Mouse (Mus musculus) hindbrain, embryonic 16.5 days (tissue): Measurements from ENCODE around the gene Mia3. TPM values are rescaled to one million over a fixed set of nuclear protein-coding genes. Genes with fewer than 3 reads are reported as not detected.
A peak's percentile ranks its signal among the peaks of the same experiment; 100 is the strongest.
"Not testable (repeated sequence)": the region's sequence is repeated elsewhere in the genome, so short reads cannot be mapped to it uniquely, and the experiment has no call there.

Source experiments
- ATAC-seq: fragments of 200-750 bp; cut with Nextera tagmentation; 2 replicates; pipeline ENCODE4 v1.8.0; 2017; ENCODE audit warnings: moderate TSS enrichment, moderate library complexity
- H3K27ac ChIP-seq: fragments of 300-500 bp; sonication (generic); 2 replicates; pipeline ENCODE4 v1.5.1; 2014; ENCODE audit warnings: low read depth, mild to moderate bottlenecking, control low read depth, low read length, moderate library complexity
- H3K27me3 ChIP-seq: fragments of 300-500 bp; sonication (generic); replicated peaks from 2 replicates; pipeline ENCODE4 v1.6.1; 2014; ENCODE audit warnings: low read length; ENCODE audit not compliant: control insufficient read depth, insufficient read depth
- H3K36me3 ChIP-seq: fragments of 300-500 bp; sonication (generic); 2 replicates; pipeline ENCODE4 v1.6.1; 2014; ENCODE audit warnings: mild to moderate bottlenecking, low read length, moderate library complexity, mixed read lengths; ENCODE audit not compliant: control insufficient read depth, insufficient read depth
- H3K4me1 ChIP-seq: fragments of 300-500 bp; sonication (generic); 2 replicates; pipeline ENCODE4 v1.6.1; 2014; ENCODE audit warnings: low read depth, low read length; ENCODE audit not compliant: control insufficient read depth, insufficient read depth
- H3K4me2 ChIP-seq: fragments of 300-500 bp; sonication (generic); 2 replicates; pipeline ENCODE4 v1.6.1; 2014; ENCODE audit warnings: mild to moderate bottlenecking, low read length, control low read depth, moderate library complexity
- H3K4me3 ChIP-seq: fragments of 300-500 bp; sonication (generic); 2 replicates; pipeline ENCODE4 v1.5.1; 2014; ENCODE audit warnings: mild to moderate bottlenecking, low read length, control low read depth, moderate library complexity
- H3K9ac ChIP-seq: fragments of 300-500 bp; sonication (generic); 2 replicates; pipeline ENCODE4 v1.6.1; 2014; ENCODE audit warnings: low read depth, mild to moderate bottlenecking, control low read depth, low read length, moderate library complexity
- H3K9me3 ChIP-seq: fragments of 300-500 bp; sonication (generic); 2 replicates; pipeline ENCODE4 v1.6.1; 2014; ENCODE audit warnings: mild to moderate bottlenecking, low read length, moderate library complexity; ENCODE audit not compliant: control insufficient read depth
- whole genome bisulfite sequencing: fragments of 180-500 bp; shearing (Covaris S2); extraction: QIAGEN DNeasy Blood & Tissue Kit; methylation state at CpG from one replicate; pipeline ENCODE4 v1.1.7; 2014; 5-methylcytosine and 5-hydroxymethylcytosine counted together
- polyA plus RNA-seq: library from polyadenylated mRNA; unstranded; fragments of >200 nt; fragmentation: Nextera tagmentation; extraction: Ambion mirVana; gene quantifications from 2 replicates; pipeline ENCODE4 v1.2.1, GENCODE M21; 2015

The Mia3 gene
- polyA plus RNA-seq, 1 experiment from 2014 or later, result 102 TPM

GRCm38 (mm10) chr1:183349840-183350239, 19.5 kb downstream of the Mia3 start:
- Histone ChIP-seq H3K36me3 (peaks cover 15% of the 10 kb centered on the region), H3K4me2 (no peak overlapping the region), H3K9me3 (no peaks in the 10 kb centered on the region), H3K4me3 (no peak overlapping the region), H3K9ac (no peak overlapping the region), H3K4me1 (peaks cover 10% of the 10 kb centered on the region), H3K27ac (no peak overlapping the region), H3K27me3 (no peaks in the 10 kb centered on the region)
- ATAC-seq, result no peak
- 20% methylated on average over 6 of the region's 6 CpGs for WGBS

- no peaks in the 10 kb centered on the region for H3K27me3 ChIP-seq
- WGBS, result 8% methylated on average over 10 of the region's 10 CpGs
- peak overlapping the region; percentile 84 for H3K27ac ChIP-seq
- no peaks in the 10 kb centered on the region for H3K9me3 ChIP-seq
- H3K9ac ChIP-seq, result peak overlapping the region; percentile 95
- H3K36me3 ChIP-seq, result peaks cover 7% of the 10 kb centered on the region; the same call in 1 of the 2 replicates
- peak overlapping the region; percentile 93 for H3K4me2 ChIP-seq
- no peak; the same call in 1 of the 2 replicates for ATAC-seq
- H3K4me3 ChIP-seq, result peak overlapping the region; percentile 98
- H3K4me1 ChIP-seq, result peaks cover 13% of the 10 kb centered on the region
These were observed 23.5 kb downstream of the Mia3 start for GRCm38 (mm10) chr1:183345817-183346195.

GRCm38 (mm10) chr1:183344886-183345816, 24.2 kb downstream of the Mia3 start:
- peak; percentile 97 for ATAC-seq
- no peaks in the 10 kb centered on the region for H3K27me3 ChIP-seq
- peak overlapping the region; percentile 95 for H3K9ac ChIP-seq
- H3K4me1 ChIP-seq, result peaks cover 13% of the 10 kb centered on the region
- under 1% methylated on average over 69 of the region's 72 CpGs for WGBS
- H3K9me3 ChIP-seq, result no peaks in the 10 kb centered on the region
- peak overlapping the region; percentile 84 for H3K27ac ChIP-seq
- peak overlapping the region; percentile 98 for H3K4me3 ChIP-seq
- H3K36me3 ChIP-seq, result peaks cover 8% of the 10 kb centered on the region
- H3K4me2 ChIP-seq, result peak overlapping the region; percentile 93

GRCm38 (mm10) chr1:183342902-183343301, 26.5 kb downstream of the Mia3 start:
- not testable (repeated sequence) for ATAC-seq, H3K9ac ChIP-seq, H3K4me3 ChIP-seq

GRCm38 (mm10) chr1:183327171-183327570, 42.2 kb downstream of the Mia3 start:
- no peak overlapping the region for H3K9ac ChIP-seq
- no peak overlapping the region for H3K4me3 ChIP-seq
- H3K4me1 ChIP-seq, result no peaks in the 10 kb centered on the region
- WGBS, result 94% methylated on average over 8 of the region's 8 CpGs
- H3K9me3 ChIP-seq, result no peaks in the 10 kb centered on the region
- H3K4me2 ChIP-seq, result no peak overlapping the region
- no peaks in the 10 kb centered on the region for H3K27me3 ChIP-seq
- H3K27ac ChIP-seq, result no peak overlapping the region
- ATAC-seq, result no peak
- peaks cover 63% of the 10 kb centered on the region for H3K36me3 ChIP-seq

More at GRCm38 (mm10) chr1:183342902-183343301, 26.5 kb downstream of the Mia3 start:
- H3K27ac ChIP-seq, H3K4me2 ChIP-seq, H3K9me3 ChIP-seq, H3K27me3 ChIP-seq: not testable (repeated sequence)
- H3K4me1 ChIP-seq, result peaks cover 13% of the 10 kb centered on the region
- 100% methylated on average over 1 of the region's 1 CpGs for WGBS
- H3K36me3 ChIP-seq, result peaks cover 17% of the 10 kb centered on the region

- Histone ChIP-seq H3K36me3 (peaks cover 44% of the 10 kb centered on the region), H3K4me1 (no peaks in the 10 kb centered on the region), H3K9ac (no peak overlapping the region), H3K27me3 (no peaks in the 10 kb centered on the region), H3K27ac (no peak overlapping the region), H3K9me3 (no peaks in the 10 kb centered on the region), H3K4me3 (no peak overlapping the region), H3K4me2 (no peak overlapping the region)
- no peak for ATAC-seq
- WGBS, result 96% methylated on average over 6 of the region's 6 CpGs
These were observed 44.9 kb downstream of the Mia3 start for GRCm38 (mm10) chr1:183324433-183324832.

GRCm38 (mm10) chr1:183323923-183324322, 45.4 kb downstream of the Mia3 start:
- H3K4me2 ChIP-seq, result no peak overlapping the region
- ATAC-seq, result no peak
- no peak overlapping the region for H3K4me3 ChIP-seq
- 94% methylated on average over 2 of the region's 2 CpGs for WGBS
- no peaks in the 10 kb centered on the region for H3K4me1 ChIP-seq
- no peak overlapping the region for H3K9ac ChIP-seq
- no peaks in the 10 kb centered on the region for H3K9me3 ChIP-seq
- peaks cover 45% of the 10 kb centered on the region for H3K36me3 ChIP-seq
- no peaks in the 10 kb centered on the region for H3K27me3 ChIP-seq
- no peak overlapping the region for H3K27ac ChIP-seq

- not testable (repeated sequence) for H3K4me3 ChIP-seq, H3K4me1 ChIP-seq, H3K4me2 ChIP-seq, H3K9me3 ChIP-seq, H3K27me3 ChIP-seq, ATAC-seq, H3K27ac ChIP-seq, H3K9ac ChIP-seq
- H3K36me3 ChIP-seq, result peaks cover 38% of the 10 kb centered on the region
- WGBS, result 85% methylated on average over 5 of the region's 5 CpGs
These were observed 46.9 kb downstream of the Mia3 start for GRCm38 (mm10) chr1:183322496-183322895.

GRCm38 (mm10) chr1:183320708-183321107, 48.6 kb downstream of the Mia3 start:
- no peak for ATAC-seq
- Histone ChIP-seq H3K4me1 (no peaks in the 10 kb centered on the region), H3K27me3 (no peaks in the 10 kb centered on the region), H3K36me3 (peaks cover 29% of the 10 kb centered on the region), H3K4me2 (no peak overlapping the region), H3K9me3 (no peaks in the 10 kb centered on the region), H3K4me3 (no peak overlapping the region), H3K27ac (no peak overlapping the region), H3K9ac (no peak overlapping the region)
- 80% methylated on average over 3 of the region's 3 CpGs for WGBS
